Mouse (Mus musculus) lung, postnatal 0 days (tissue): ENCODE measurements at regions not wholly inside any gene's neighbourhood (a gene's known extent, or its start where the extent isn't known, plus 50 kb on each side); places are given as distances from the start of the nearest gene placed in this dataset.

Experiments
- ATAC-seq: fragments of 200-750 bp; cut with Nextera tagmentation; 2 replicates; pipeline ENCODE4 v1.8.0; 2017; ENCODE audit warnings: moderate library complexity
- DNase-seq: peaks from one replicate; pipeline ENCODE4 v3.0.0-alpha.2; 2016; ENCODE audit warnings: low spot score
- H3K27ac ChIP-seq: fragments of 300-500 bp; sonication (generic); 2 replicates; pipeline ENCODE4 v1.5.1; 2014; ENCODE audit warnings: antibody characterized with exemption, mild to moderate bottlenecking, low read length, mixed read lengths
- H3K27me3 ChIP-seq: fragments of 300-500 bp; sonication (generic); replicated peaks from 2 replicates; pipeline ENCODE4 v1.6.1; 2014; ENCODE audit warnings: low read length, mixed read lengths; ENCODE audit not compliant: insufficient read depth
- H3K36me3 ChIP-seq: fragments of 300-500 bp; sonication (generic); 2 replicates; pipeline ENCODE4 v1.6.1; 2014; ENCODE audit warnings: low read length, mixed read lengths; ENCODE audit not compliant: insufficient read depth
- H3K4me1 ChIP-seq: fragments of 300-500 bp; sonication (generic); 2 replicates; pipeline ENCODE4 v1.6.1; 2014; ENCODE audit warnings: antibody characterized with exemption, low read depth, low read length, mixed read lengths; ENCODE audit not compliant: insufficient read depth
- H3K4me2 ChIP-seq: fragments of 300-500 bp; sonication (generic); replicated peaks from 2 replicates; pipeline ENCODE4 v1.6.1; 2014; ENCODE audit warnings: low read depth, mild to moderate bottlenecking, low read length, moderate library complexity, mixed read lengths
- H3K4me3 ChIP-seq: fragments of 300-500 bp; sonication (generic); 2 replicates; pipeline ENCODE4 v1.5.1; 2014; ENCODE audit warnings: low read depth, low read length
- H3K9ac ChIP-seq: fragments of 300-500 bp; sonication (generic); replicated peaks from 2 replicates; pipeline ENCODE4 v1.6.1; 2014; ENCODE audit warnings: low read depth, mild to moderate bottlenecking
- H3K9me3 ChIP-seq: fragments of 300-500 bp; sonication (generic); 2 replicates; pipeline ENCODE4 v1.6.1; 2016; ENCODE audit warnings: low read length, mixed read lengths
- CTCF ChIP-seq: IDR thresholded peaks from 2 replicates; pipeline ENCODE4 v1.5.1; 2016; ENCODE audit warnings: antibody characterized with exemption, mild to moderate bottlenecking
- EP300 ChIP-seq: IDR thresholded peaks from 2 replicates; pipeline ENCODE4 v1.6.1; 2016; ENCODE audit warnings: antibody characterized with exemption, mild to moderate bottlenecking, control low read depth
- WGBS: fragments of 180-500 bp; shearing (Covaris S2); extraction: QIAGEN DNeasy Blood & Tissue Kit; methylation state at CpG from one replicate; pipeline ENCODE4 v1.1.7; 2014; 5-methylcytosine and 5-hydroxymethylcytosine counted together

GRCm38 (mm10) chr15:60119926-60120325 lies 103.5 kb upstream of the 4933412E24Rik start:
- Histone ChIP-seq H3K9me3 (no peaks in the 10 kb centered on the region), H3K36me3 (no peaks in the 10 kb centered on the region), H3K27me3 (no peaks in the 10 kb centered on the region), H3K4me3 (no peak overlapping the region), H3K4me1 (no peaks in the 10 kb centered on the region), H3K9ac (no peak overlapping the region), H3K4me2 (no peak overlapping the region), H3K27ac (no peak overlapping the region)
- 75% methylated on average over 1 of the region's 1 CpGs for WGBS
- DNase-seq (no peak), ATAC-seq (no peak)
- no peak for TF ChIP-seq CTCF
- TF ChIP-seq EP300: no peak

- H3K4me2 ChIP-seq: no peak overlapping the region
- ATAC-seq: peak; percentile 21; the same call in 1 of the 2 replicates
- H3K4me1 ChIP-seq: no peaks in the 10 kb centered on the region
- no peaks in the 10 kb centered on the region for H3K9me3 ChIP-seq
- H3K9ac ChIP-seq: no peak overlapping the region
- no peak for TF ChIP-seq CTCF
- peak; percentile 71 for TF ChIP-seq EP300
- H3K36me3 ChIP-seq: no peaks in the 10 kb centered on the region
- no peak overlapping the region for H3K27ac ChIP-seq
- no peaks in the 10 kb centered on the region for H3K27me3 ChIP-seq
- WGBS: 55% methylated on average over 3 of the region's 3 CpGs
- no peak overlapping the region for H3K4me3 ChIP-seq
- DNase-seq: peak; percentile 12
Measured at GRCm38 (mm10) chr15:60111885-60112284, 95.5 kb upstream of the 4933412E24Rik start.

DNA sequence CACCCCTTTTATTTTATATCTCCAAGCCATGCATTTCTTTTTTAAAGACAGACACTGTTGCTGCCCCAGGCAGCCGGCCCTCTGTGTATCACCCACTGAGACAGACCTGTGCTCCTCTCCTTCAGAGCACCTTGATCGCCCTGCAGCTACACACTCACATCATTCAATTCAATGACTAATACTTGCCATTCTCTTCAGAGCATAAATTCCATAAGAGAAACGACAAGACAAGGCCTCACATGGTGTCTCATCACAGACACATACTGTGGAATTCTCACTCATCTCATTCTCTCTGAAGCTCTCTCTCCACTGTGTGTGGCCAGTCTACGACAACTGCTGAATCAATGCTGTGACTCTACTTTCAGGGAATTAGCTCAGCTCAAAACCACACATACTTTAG lies 94.6 kb upstream of the 4933412E24Rik start:
- Histone ChIP-seq H3K4me3 (no peak overlapping the region), H3K9ac (no peak overlapping the region), H3K4me2 (no peak overlapping the region), H3K27me3 (no peaks in the 10 kb centered on the region), H3K4me1 (no peaks in the 10 kb centered on the region), H3K27ac (no peak overlapping the region), H3K36me3 (no peaks in the 10 kb centered on the region), H3K9me3 (no peaks in the 10 kb centered on the region)
- no peak for TF ChIP-seq CTCF
- TF ChIP-seq EP300: no peak
- WGBS: 77% methylated on average over 4 of the region's 4 CpGs
- no peak for DNase-seq
- ATAC-seq: no peak

DNA sequence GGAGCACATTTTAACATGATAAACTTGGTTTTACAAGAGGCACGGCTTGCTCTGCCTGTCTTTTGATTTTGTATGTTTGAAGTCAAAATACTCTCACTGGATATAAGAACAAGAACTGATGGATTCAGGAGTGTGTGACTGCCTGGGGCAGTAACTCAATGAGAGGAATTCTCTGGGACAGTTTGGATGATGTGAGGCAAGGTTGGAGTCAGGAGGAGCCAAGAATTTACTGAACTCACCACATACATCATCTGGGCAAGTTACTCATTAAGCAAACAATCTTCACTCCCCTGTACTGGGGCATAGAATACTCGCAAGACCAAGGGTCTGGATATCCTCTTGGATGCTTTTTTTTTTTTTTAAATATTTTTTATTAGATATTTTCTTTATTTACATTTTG lies 87.7 kb upstream of the 4933412E24Rik start:
- H3K27ac ChIP-seq: no peak overlapping the region
- 61% methylated on average over 2 of the region's 2 CpGs for WGBS
- H3K27me3 ChIP-seq: no peaks in the 10 kb centered on the region

DNA sequence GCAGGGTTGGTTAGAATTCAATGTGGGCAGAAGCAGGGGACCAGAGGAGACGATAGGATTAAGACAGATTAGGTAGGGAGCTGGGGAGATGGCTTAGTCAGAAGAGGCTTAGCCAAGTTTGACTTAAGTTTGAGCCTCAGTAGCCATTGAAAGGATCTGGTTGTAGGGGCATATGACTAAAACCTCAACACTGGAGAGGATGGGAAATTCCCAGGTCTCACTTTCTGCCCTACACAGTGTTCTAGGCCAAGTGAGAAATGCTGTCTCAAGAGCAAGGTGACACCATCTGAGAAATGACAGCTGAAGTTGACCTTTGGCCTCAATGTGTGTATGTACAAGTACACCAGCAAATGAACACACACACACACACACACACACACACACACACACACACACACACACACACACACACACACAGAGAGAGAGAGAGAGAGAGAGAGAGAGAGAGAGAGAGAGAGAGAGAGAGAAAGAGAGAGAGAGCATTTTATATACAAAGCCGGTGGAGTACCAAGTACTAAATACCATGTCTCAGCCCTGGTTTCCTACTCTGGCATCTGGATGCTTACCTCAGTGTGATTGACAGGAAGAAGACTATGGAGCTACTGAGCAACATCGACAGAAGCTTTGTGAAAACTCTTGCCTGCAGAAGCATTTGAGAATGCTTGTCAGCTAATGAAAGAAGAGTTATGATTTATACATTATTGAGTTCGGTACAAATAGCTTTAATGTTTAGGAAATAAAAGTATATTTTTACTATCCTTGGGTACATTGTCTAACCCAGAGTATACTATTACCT lies 85.3 kb upstream of the 4933412E24Rik start:
- Histone ChIP-seq H3K4me3 (no peak overlapping the region), H3K9me3 (no peaks in the 10 kb centered on the region), H3K9ac (no peak overlapping the region), H3K27ac (no peak overlapping the region), H3K27me3 (no peaks in the 10 kb centered on the region), H3K4me1 (no peaks in the 10 kb centered on the region), H3K36me3 (no peaks in the 10 kb centered on the region), H3K4me2 (no peak overlapping the region)
- 85% methylated on average over 4 of the region's 4 CpGs for WGBS
- DNase-seq: no peak
- TF ChIP-seq EP300 (no peak), CTCF (no peak)
- ATAC-seq: no peak

More for the DNA sequence above, 87.7 kb upstream of the 4933412E24Rik start:
- TF ChIP-seq CTCF (no peak), EP300 (no peak)
- H3K9ac ChIP-seq: no peak overlapping the region
- DNase-seq: no peak
- H3K9me3 ChIP-seq: no peaks in the 10 kb centered on the region
- no peak for ATAC-seq
- H3K4me3 ChIP-seq: no peak overlapping the region
- H3K36me3 ChIP-seq: no peaks in the 10 kb centered on the region
- no peaks in the 10 kb centered on the region for H3K4me1 ChIP-seq
- H3K4me2 ChIP-seq: no peak overlapping the region

GRCm38 (mm10) chr15:60097141-60097540 lies 80.7 kb upstream of the 4933412E24Rik start:
- H3K4me2 ChIP-seq: no peak overlapping the region

More at GRCm38 (mm10) chr15:60097141-60097540, 80.7 kb upstream of the 4933412E24Rik start:
- H3K36me3 ChIP-seq: no peaks in the 10 kb centered on the region
- H3K27ac ChIP-seq: no peak overlapping the region
- H3K4me1 ChIP-seq: no peaks in the 10 kb centered on the region
- 9% methylated on average over 4 of the region's 4 CpGs for WGBS
- peak; percentile 59 for DNase-seq
- peak; percentile 88 for TF ChIP-seq CTCF
- no peak for TF ChIP-seq EP300
- no peaks in the 10 kb centered on the region for H3K27me3 ChIP-seq
- H3K9ac ChIP-seq: no peak overlapping the region
- H3K4me3 ChIP-seq: no peak overlapping the region
- no peaks in the 10 kb centered on the region for H3K9me3 ChIP-seq
- no peak for ATAC-seq
